Mouse (Mus musculus) liver, adult 2 months (tissue): ENCODE results near the gene Pgm5.

ENCODE experiments used
- CTCF ChIP-seq: fragments of 200-500 bp; IDR thresholded peaks from 2 replicates; pipeline ENCODE4 v1.5.1; 2011; ENCODE audit warnings: low read depth, low read length, control low read depth
- POLR2A ChIP-seq: fragments of 200-500 bp; IDR thresholded peaks from 2 replicates; pipeline ENCODE4 v1.6.1; 2011; ENCODE audit warnings: low read length, control low read depth; ENCODE audit not compliant: insufficient read depth; ENCODE audit errors: extremely low read depth

DNA sequence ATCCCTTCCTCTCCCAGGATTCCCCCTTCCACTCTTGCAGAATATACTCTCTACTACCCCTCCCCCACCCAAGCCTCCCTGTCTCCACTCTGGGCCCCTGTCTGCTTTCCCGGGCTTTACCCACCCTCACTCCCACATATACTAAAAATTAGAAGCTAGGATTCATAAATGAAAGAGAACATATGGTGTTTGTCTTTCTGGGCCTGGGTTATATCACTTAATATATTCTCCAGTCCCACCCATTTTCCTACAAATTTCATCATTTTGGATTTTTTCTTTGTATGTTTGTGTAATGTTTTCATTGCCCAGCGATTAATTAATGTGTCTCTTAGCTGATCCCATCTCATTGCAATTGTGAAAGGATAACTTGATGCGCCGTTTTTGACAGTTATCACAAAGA is 19.6 kb upstream of the Pgm5 start:
- TF ChIP-seq CTCF: no peak
- no peak for TF ChIP-seq POLR2A
